Mouse (Mus musculus) bone marrow macrophage, adult 2 months (primary cell): ENCODE measurements around the gene Rbm48.

Source experiments
- CTCF ChIP-seq: IDR thresholded peaks from 2 replicates; pipeline ENCODE4 v1.5.1; 2012; ENCODE audit warnings: low read depth, mild to moderate bottlenecking, low read length, moderate library complexity
- POLR2A ChIP-seq: IDR thresholded peaks from 2 replicates; pipeline ENCODE4 v1.6.1; 2012; ENCODE audit warnings: mild to moderate bottlenecking, low read depth, low read length, borderline replicate concordance

DNA sequence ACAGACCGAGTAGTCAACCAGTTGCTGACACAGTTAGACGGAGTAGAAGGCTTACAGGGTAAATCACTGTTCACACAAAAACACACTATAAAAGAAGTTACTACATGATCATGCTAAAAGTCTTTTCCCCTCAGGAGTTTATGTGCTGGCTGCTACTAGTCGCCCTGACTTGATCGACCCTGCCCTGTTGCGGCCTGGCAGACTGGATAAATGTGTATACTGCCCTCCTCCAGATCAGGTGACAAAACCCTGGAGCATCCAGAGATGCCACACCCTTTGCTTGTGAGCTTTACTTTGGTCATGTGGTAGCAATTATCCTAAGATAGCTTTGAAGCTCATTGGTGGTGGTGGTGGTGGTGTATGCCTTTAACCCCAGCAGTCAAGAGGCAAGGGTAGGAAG, 33.7 kb upstream of the Rbm48 start:
- TF ChIP-seq CTCF (no peak), POLR2A (no peak)
